Mouse (Mus musculus) liver, embryonic 12.5 days (tissue): ENCODE results near the gene Mogs. TPM values are rescaled to one million over a fixed set of nuclear protein-coding genes. Genes with fewer than 3 reads are reported as not detected.

Source experiments
- ATAC-seq: fragments of 200-750 bp; cut with Nextera tagmentation; 2 replicates; pipeline ENCODE4 v1.8.0; 2017; ENCODE audit warnings: moderate number of reproducible peaks, mild to moderate bottlenecking, moderate library complexity
- H3K27ac ChIP-seq: fragments of 300-500 bp; sonication (generic); 2 replicates; pipeline ENCODE4 v1.5.1; 2016; ENCODE audit warnings: mild to moderate bottlenecking
- H3K27me3 ChIP-seq: fragments of 300-500 bp; sonication (generic); replicated peaks from 2 replicates; pipeline ENCODE4 v1.6.1; 2016; ENCODE audit warnings: mild to moderate bottlenecking, moderate library complexity
- H3K36me3 ChIP-seq: fragments of 300-500 bp; sonication (generic); 2 replicates; pipeline ENCODE4 v1.6.1; 2016; ENCODE audit warnings: mild to moderate bottlenecking, moderate library complexity
- H3K4me1 ChIP-seq: fragments of 300-500 bp; sonication (generic); 2 replicates; pipeline ENCODE4 v1.6.1; 2016
- H3K4me2 ChIP-seq: fragments of 300-500 bp; sonication (generic); 2 replicates; pipeline ENCODE4 v1.6.1; 2016; ENCODE audit warnings: mild to moderate bottlenecking, moderate library complexity
- H3K4me3 ChIP-seq: fragments of 300-500 bp; sonication (generic); 2 replicates; pipeline ENCODE4 v1.5.1; 2016; ENCODE audit warnings: mild to moderate bottlenecking, moderate library complexity
- H3K9ac ChIP-seq: fragments of 300-500 bp; sonication (generic); 2 replicates; pipeline ENCODE4 v1.6.1; 2016; ENCODE audit warnings: mild to moderate bottlenecking, moderate library complexity
- H3K9me3 ChIP-seq: fragments of 300-500 bp; sonication (generic); replicated peaks from 2 replicates; pipeline ENCODE4 v1.6.1; 2016; ENCODE audit warnings: mild to moderate bottlenecking, moderate library complexity
- WGBS: fragments of 180-500 bp; shearing (Covaris S2); methylation state at CpG from one replicate; pipeline ENCODE4 v1.1.7; 2016; ENCODE audit not compliant: insufficient replicate concordance; 5-methylcytosine and 5-hydroxymethylcytosine counted together
- polyA plus RNA-seq: library from polyadenylated mRNA; unstranded; fragments of >200 nt; fragmentation: Nextera tagmentation; extraction: Ambion mirVana; gene quantifications from 2 replicates; pipeline ENCODE4 v1.2.1, GENCODE M21; 2016

Mogs gene
- polyA plus RNA-seq, 1 experiment from 2014 or later, result 86.9 TPM

- ATAC-seq, result no peak
Observed at GRCm38 (mm10) chr6:83118369-83118768, 3.1 kb downstream of the Mogs start.

GRCm38 (mm10) chr6:83118825-83119733 is 3.8 kb downstream of the Mogs start:
- Histone ChIP-seq H3K9ac (peak overlapping the region; percentile 88; the same call in 1 of the 2 replicates), H3K9me3 (no peaks in the 10 kb centered on the region), H3K27ac (peak overlapping the region; percentile 96), H3K4me3 (0 out of 2 replicates have a peak overlapping the region, but pooled peaks have one; percentile 74), H3K36me3 (peaks cover 42% of the 10 kb centered on the region), H3K27me3 (no peaks in the 10 kb centered on the region), H3K4me2 (peak overlapping the region; percentile 95), H3K4me1 (peaks cover 80% of the 10 kb centered on the region)
- 67% methylated on average over 14 of the region's 14 CpGs for WGBS
- no peak for ATAC-seq

More at GRCm38 (mm10) chr6:83118369-83118768, 3.1 kb downstream of the Mogs start:
- no peak overlapping the region for H3K9ac ChIP-seq
- H3K27me3 ChIP-seq, result no peaks in the 10 kb centered on the region
- 79% methylated on average over 11 of the region's 11 CpGs for WGBS
- no peaks in the 10 kb centered on the region for H3K9me3 ChIP-seq
- H3K4me1 ChIP-seq, result peaks cover 80% of the 10 kb centered on the region
- no peak overlapping the region for H3K4me2 ChIP-seq
- H3K27ac ChIP-seq, result peak overlapping the region; percentile 0; the same call in 1 of the 2 replicates
- peaks cover 38% of the 10 kb centered on the region for H3K36me3 ChIP-seq
- H3K4me3 ChIP-seq, result no peak overlapping the region

- peaks cover 42% of the 10 kb centered on the region for H3K36me3 ChIP-seq
- peak overlapping the region; percentile 96 for H3K27ac ChIP-seq
- H3K27me3 ChIP-seq, result no peaks in the 10 kb centered on the region
- no peak for ATAC-seq
- H3K4me2 ChIP-seq, result peak overlapping the region; percentile 95
- peaks cover 79% of the 10 kb centered on the region for H3K4me1 ChIP-seq
- H3K9me3 ChIP-seq, result no peaks in the 10 kb centered on the region
- H3K4me3 ChIP-seq, result peak overlapping the region; percentile 74
- H3K9ac ChIP-seq, result peak overlapping the region; percentile 88
- 77% methylated on average over 7 of the region's 7 CpGs for WGBS
Observed at GRCm38 (mm10) chr6:83119734-83120051, 4.4 kb downstream of the Mogs start.

- Histone ChIP-seq H3K27me3 (no peaks in the 10 kb centered on the region), H3K9ac (peak within 1 kb of the TSS; percentile 88), H3K36me3 (peaks cover 42% of the 10 kb centered on the region), H3K4me2 (peak within 1 kb of the TSS; percentile 95), H3K9me3 (no peaks in the 10 kb centered on the region), H3K4me1 (peaks cover 78% of the 10 kb centered on the region), H3K4me3 (peak within 1 kb of the TSS; percentile 74), H3K27ac (peak within 1 kb of the TSS; percentile 96)
- WGBS, result under 1% methylated on average over 38 of the region's 38 CpGs
- ATAC-seq, result peak; percentile 90
Observed at GRCm38 (mm10) chr6:83120930-83121862, 5.9 kb downstream of the Mogs start, which contains the start of gene Wbp1. Gene Wbp1, minus strand, starts transcription at chr6:83121559.

- H3K9ac ChIP-seq, result peak overlapping the region; percentile 88
- H3K4me3 ChIP-seq, result peak overlapping the region; percentile 74
- H3K27ac ChIP-seq, result peak overlapping the region; percentile 96
- H3K36me3 ChIP-seq, result peaks cover 36% of the 10 kb centered on the region
- WGBS, result 2% methylated on average over 52 of the region's 52 CpGs
- no peaks in the 10 kb centered on the region for H3K9me3 ChIP-seq
- peaks cover 69% of the 10 kb centered on the region for H3K4me1 ChIP-seq
- ATAC-seq, result peak; percentile 40
- H3K4me2 ChIP-seq, result peak overlapping the region; percentile 95
- H3K27me3 ChIP-seq, result no peaks in the 10 kb centered on the region
Observed at GRCm38 (mm10) chr6:83121863-83122710, 6.8 kb downstream of the Mogs start.

GRCm38 (mm10) chr6:83122961-83123360 is 7.7 kb downstream of the Mogs start:
- Histone ChIP-seq H3K4me3 (peak overlapping the region; percentile 74), H3K27me3 (no peaks in the 10 kb centered on the region), H3K9ac (peak overlapping the region; percentile 88; the same call in 1 of the 2 replicates), H3K27ac (no peak overlapping the region; the same call in 1 of the 2 replicates), H3K4me2 (peak overlapping the region; percentile 95), H3K36me3 (peaks cover 27% of the 10 kb centered on the region), H3K4me1 (peaks cover 60% of the 10 kb centered on the region), H3K9me3 (no peaks in the 10 kb centered on the region)
- WGBS, result 92% methylated on average over 5 of the region's 5 CpGs
- ATAC-seq, result no peak

GRCm38 (mm10) chr6:83124851-83125312 is 9.6 kb downstream of the Mogs start:
- Histone ChIP-seq H3K27me3 (no peaks in the 10 kb centered on the region), H3K4me1 (peaks cover 43% of the 10 kb centered on the region), H3K9ac (peak overlapping the region; percentile 87), H3K4me2 (peak overlapping the region; percentile 93), H3K9me3 (no peaks in the 10 kb centered on the region), H3K27ac (peak overlapping the region; percentile 89), H3K4me3 (peak overlapping the region; percentile 87), H3K36me3 (peaks cover 9% of the 10 kb centered on the region)
- ATAC-seq, result peak; percentile 9; the same call in 1 of the 2 replicates
- WGBS, result under 1% methylated on average over 30 of the region's 30 CpGs

GRCm38 (mm10) chr6:83125331-83125730 is 10.0 kb downstream of the Mogs start, which contains the start of gene Ino80b:
Gene Ino80b, minus strand, starts transcription at chr6:83125431.
- H3K4me1 ChIP-seq, result peaks cover 38% of the 10 kb centered on the region
- no peak for ATAC-seq
- H3K4me2 ChIP-seq, result peak within 1 kb of the TSS; percentile 93
- peak within 1 kb of the TSS; percentile 87 for H3K9ac ChIP-seq
- no peaks in the 10 kb centered on the region for H3K27me3 ChIP-seq
- peak within 1 kb of the TSS; percentile 89 for H3K27ac ChIP-seq
- peaks cover 9% of the 10 kb centered on the region for H3K36me3 ChIP-seq
- H3K9me3 ChIP-seq, result no peaks in the 10 kb centered on the region
- H3K4me3 ChIP-seq, result peak within 1 kb of the TSS; percentile 87
- WGBS, result 30% methylated on average over 5 of the region's 5 CpGs

GRCm38 (mm10) chr6:83127419-83127818 is 12.1 kb downstream of the Mogs start:
- 81% methylated on average over 5 of the region's 5 CpGs for whole genome bisulfite sequencing
- H3K9me3 ChIP-seq, result no peaks in the 10 kb centered on the region
- ATAC-seq, result no peak

GRCm38 (mm10) chr6:83131469-83132034 is 16.3 kb downstream of the Mogs start:
- H3K27ac ChIP-seq, result peak overlapping the region; percentile 65
- H3K4me2 ChIP-seq, result no peak overlapping the region
- WGBS, result 53% methylated on average over 6 of the region's 6 CpGs
- H3K9ac ChIP-seq, result no peak overlapping the region
- peaks cover 28% of the 10 kb centered on the region for H3K27me3 ChIP-seq
- peaks cover 39% of the 10 kb centered on the region for H3K4me1 ChIP-seq
- no peaks in the 10 kb centered on the region for H3K36me3 ChIP-seq
- ATAC-seq, result peak; percentile 42
- H3K9me3 ChIP-seq, result no peaks in the 10 kb centered on the region
- H3K4me3 ChIP-seq, result no peak overlapping the region

More at GRCm38 (mm10) chr6:83127419-83127818, 12.1 kb downstream of the Mogs start:
- Histone ChIP-seq H3K36me3 (peaks cover 9% of the 10 kb centered on the region), H3K9ac (no peak overlapping the region), H3K27ac (no peak overlapping the region), H3K4me2 (no peak overlapping the region), H3K4me3 (no peak overlapping the region), H3K27me3 (no peaks in the 10 kb centered on the region), H3K4me1 (peaks cover 36% of the 10 kb centered on the region)
